Mouse (Mus musculus): ENCODE data around the gene Adcy2. TPM values are rescaled to one million over a fixed set of nuclear protein-coding genes. Genes with fewer than 3 reads are reported as not detected.
A peak's percentile ranks its signal among the peaks of the same experiment; 100 is the strongest.

The Adcy2 gene
- polyA plus RNA-seq, 1 experiment from 2014 or later, result 8.0 TPM

DNA sequence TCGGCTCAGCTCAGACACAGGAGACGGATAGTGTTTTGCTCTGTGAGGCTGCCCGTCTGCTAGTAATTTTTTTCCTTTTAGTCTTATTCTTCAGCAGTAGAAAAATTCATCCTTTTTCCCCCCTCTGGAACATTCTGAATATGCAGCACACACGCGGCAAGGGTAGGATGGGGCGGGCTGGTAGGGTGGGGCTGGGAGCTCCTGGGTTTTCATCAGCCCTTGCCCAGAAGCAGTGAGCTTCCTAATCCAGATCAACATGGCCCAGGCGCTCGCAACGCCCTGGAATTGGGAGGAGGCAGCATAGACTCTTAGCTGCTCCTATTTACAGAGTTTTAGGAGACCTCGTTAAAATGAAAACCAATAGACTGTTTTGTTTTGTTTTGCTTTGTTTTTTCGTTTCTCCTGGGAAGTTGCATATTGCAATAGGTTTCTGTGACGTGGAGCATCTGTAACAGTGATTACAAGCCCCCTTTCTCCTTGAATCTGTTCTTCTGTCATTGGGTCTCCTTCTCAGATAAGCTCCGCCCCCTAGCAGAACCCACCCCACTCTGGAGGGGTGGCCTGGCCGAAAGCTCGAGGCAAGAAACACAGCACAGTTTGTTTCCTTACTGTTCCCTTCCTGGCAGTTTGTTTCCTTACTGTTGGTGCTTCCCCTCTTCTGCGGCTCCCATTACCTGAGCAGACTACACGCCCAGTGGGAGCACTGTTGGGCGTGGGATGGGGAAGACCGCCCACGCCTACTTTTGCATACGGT, 391.5 kb downstream of the Adcy2 start:
- Histone ChIP-seq H3K9ac (no peak overlapping the region), H3K4me2 (replicated peaks) (peak overlapping the region; percentile 46), H3K27me3 (no peaks in the 10 kb centered on the region), H3K36me3 (no peaks in the 10 kb centered on the region), H3K4me3 (replicated peaks) (peak overlapping the region; percentile 28), H3K27ac (replicated peaks) (peak overlapping the region; percentile 68), H3K9me3 (replicated peaks) (no peaks in the 10 kb centered on the region), H3K4me1 (peaks cover 14% of the 10 kb centered on the region)
- peak; percentile 62 for ATAC-seq (ENCODE audit: insufficient number of reproducible peaks, low FRiP score, low TSS enrichment, low read depth)
- 26% methylated on average over 21 of the region's 21 CpGs for WGBS

DNA sequence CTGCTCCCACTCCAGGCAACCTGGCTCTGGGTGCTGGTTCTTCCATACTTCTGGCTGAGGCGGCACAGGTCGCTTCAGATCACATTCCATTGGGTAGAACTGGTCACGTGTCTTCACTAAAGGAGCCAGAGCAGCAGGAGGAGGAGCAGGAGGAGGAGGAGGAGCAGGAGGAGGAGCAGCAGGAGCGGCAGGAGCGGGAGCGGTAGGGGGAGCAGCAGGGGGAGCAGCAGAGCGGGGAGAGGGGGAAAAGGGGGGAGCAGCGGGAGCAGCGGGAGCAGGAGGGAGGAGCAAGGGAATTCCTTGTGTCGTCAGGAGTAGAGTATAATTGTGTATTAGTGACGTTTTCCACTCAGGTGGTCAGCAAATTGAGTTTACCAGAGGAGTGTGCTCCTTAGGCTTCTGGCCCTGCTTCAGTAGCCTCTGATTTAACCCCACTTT, 393.6 kb downstream of the Adcy2 start:
- peak overlapping the region; percentile 29 for H3K4me3 ChIP-seq (replicated peaks)
- H3K9ac ChIP-seq, result no peak overlapping the region
- WGBS, result 4% methylated on average over 11 of the region's 11 CpGs
- peaks cover 24% of the 10 kb centered on the region for H3K4me1 ChIP-seq
- H3K36me3 ChIP-seq, result no peaks in the 10 kb centered on the region
- H3K9me3 ChIP-seq (replicated peaks), result no peaks in the 10 kb centered on the region
- H3K27me3 ChIP-seq, result no peaks in the 10 kb centered on the region
- H3K27ac ChIP-seq (replicated peaks), result no peak overlapping the region
- H3K4me2 ChIP-seq (replicated peaks), result peak overlapping the region; percentile 39
- ATAC-seq (ENCODE audit: insufficient number of reproducible peaks, low FRiP score, low TSS enrichment, low read depth), result peak; percentile 83

DNA sequence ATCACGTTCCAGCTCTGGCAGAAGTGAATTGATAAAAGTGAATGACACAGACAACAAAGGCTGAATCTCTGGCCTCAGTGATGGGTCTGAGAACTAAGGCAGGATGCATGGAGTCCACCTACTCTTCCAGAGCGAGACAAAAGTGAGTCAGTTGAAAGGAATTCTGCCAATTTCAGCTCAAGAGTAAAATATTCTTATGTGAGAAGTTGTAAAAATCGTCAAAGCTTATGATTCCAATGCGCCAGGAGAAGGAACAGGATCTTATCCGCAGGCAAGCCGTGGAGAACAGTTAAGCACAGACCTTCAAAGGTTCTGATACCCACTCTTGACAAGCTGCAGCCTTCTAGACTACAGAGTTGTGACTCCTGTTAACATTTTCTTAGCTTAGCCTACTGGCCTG, 396.3 kb downstream of the Adcy2 start:
- Histone ChIP-seq H3K4me3 (replicated peaks) (no peak overlapping the region), H3K9me3 (replicated peaks) (no peaks in the 10 kb centered on the region), H3K4me1 (peaks cover 21% of the 10 kb centered on the region), H3K27ac (replicated peaks) (no peak overlapping the region), H3K36me3 (no peaks in the 10 kb centered on the region), H3K9ac (no peak overlapping the region), H3K4me2 (replicated peaks) (no peak overlapping the region), H3K27me3 (no peaks in the 10 kb centered on the region)
- 75% methylated on average over 6 of the region's 6 CpGs for WGBS
- ATAC-seq (ENCODE audit: insufficient number of reproducible peaks, low FRiP score, low TSS enrichment, low read depth), result no peak

DNA sequence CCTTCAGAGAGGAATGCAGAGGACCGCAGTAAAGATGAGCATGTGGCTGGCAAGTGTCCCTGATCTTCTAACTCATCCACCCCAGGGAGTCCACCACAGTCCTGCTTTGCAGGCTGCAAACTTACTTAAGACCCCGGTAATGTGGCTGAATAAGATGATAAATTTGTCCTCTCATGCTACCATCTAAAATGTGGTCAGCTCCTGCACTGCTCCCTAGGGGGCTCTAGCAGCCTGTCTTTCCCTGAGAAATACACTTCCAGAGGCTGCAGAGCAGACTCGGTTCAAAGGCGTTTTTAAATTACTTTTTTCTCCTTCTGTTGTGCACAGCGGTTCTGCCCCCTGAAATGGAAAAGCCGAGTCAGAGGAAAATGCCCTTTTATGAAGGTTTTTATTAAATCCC, 398.2 kb downstream of the Adcy2 start:
- no peak overlapping the region for H3K27ac ChIP-seq (replicated peaks)

DNA sequence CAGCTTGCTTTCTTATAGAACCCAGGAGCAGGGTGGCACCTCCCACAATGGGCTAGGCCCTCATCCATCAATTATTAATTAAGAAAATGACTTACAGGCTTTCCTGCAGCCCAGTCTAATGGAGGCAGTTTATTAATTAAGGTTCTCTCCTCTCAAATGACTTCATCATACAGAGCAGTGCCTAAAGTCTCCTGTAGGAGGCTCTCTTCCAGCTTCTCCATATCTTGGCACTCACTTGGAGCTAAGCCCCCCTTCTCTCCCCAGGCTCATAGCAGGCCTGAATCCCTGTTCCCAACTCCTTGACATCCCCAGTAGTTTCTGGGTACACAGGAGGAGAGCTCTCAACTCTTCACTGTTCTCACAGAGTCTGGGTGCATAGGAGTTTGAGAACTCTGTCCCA, 400.4 kb downstream of the Adcy2 start:
- H3K4me2 ChIP-seq (replicated peaks), result no peak overlapping the region
- H3K4me1 ChIP-seq, result peaks cover 13% of the 10 kb centered on the region
- no peaks in the 10 kb centered on the region for H3K27me3 ChIP-seq
- H3K9me3 ChIP-seq (replicated peaks), result no peaks in the 10 kb centered on the region
- H3K27ac ChIP-seq (replicated peaks), result no peak overlapping the region
- H3K4me3 ChIP-seq (replicated peaks), result no peak overlapping the region
- H3K9ac ChIP-seq, result no peak overlapping the region
- no peak for ATAC-seq (ENCODE audit: insufficient number of reproducible peaks, low FRiP score, low TSS enrichment, low read depth)
- H3K36me3 ChIP-seq, result no peaks in the 10 kb centered on the region

More for the DNA sequence above, 398.2 kb downstream of the Adcy2 start:
- Histone ChIP-seq H3K4me1 (peaks cover 13% of the 10 kb centered on the region), H3K4me2 (replicated peaks) (no peak overlapping the region), H3K36me3 (no peaks in the 10 kb centered on the region), H3K27me3 (no peaks in the 10 kb centered on the region), H3K9ac (no peak overlapping the region), H3K4me3 (replicated peaks) (no peak overlapping the region), H3K9me3 (replicated peaks) (no peaks in the 10 kb centered on the region)
- ATAC-seq (ENCODE audit: insufficient number of reproducible peaks, low FRiP score, low TSS enrichment, low read depth), result no peak
- WGBS, result 11% methylated on average over 6 of the region's 6 CpGs

DNA sequence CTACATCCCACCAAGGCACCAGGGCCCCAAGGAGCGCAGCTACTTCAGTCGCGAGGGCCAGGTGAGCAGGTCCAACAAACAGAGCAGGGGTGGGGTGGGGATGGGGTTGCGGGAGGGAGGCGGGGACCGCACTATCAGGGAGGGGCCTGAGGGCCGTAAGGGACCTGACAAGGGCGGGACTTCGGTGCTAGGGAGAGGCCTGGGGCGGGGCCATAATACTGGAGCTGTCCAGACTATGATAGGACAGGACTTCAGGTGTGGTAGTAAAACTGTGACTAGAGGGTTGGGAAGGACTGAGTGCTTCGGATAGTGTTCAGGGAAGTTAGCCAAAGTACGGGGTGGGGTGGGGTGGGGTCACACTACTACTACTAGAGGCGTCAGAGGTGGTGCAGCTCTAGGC, 401.7 kb downstream of the Adcy2 start:
- peaks cover 5% of the 10 kb centered on the region for H3K36me3 ChIP-seq
- H3K4me1 ChIP-seq, result peaks cover 13% of the 10 kb centered on the region
- peak overlapping the region; percentile 34 for H3K4me2 ChIP-seq (replicated peaks)
- WGBS, result 14% methylated on average over 13 of the region's 13 CpGs
- no peaks in the 10 kb centered on the region for H3K27me3 ChIP-seq
- no peaks in the 10 kb centered on the region for H3K9me3 ChIP-seq (replicated peaks)
- H3K9ac ChIP-seq, result no peak overlapping the region
- H3K4me3 ChIP-seq (replicated peaks), result no peak overlapping the region; the same call in 1 of the 2 replicates
- H3K27ac ChIP-seq (replicated peaks), result no peak overlapping the region
- ATAC-seq (ENCODE audit: insufficient number of reproducible peaks, low FRiP score, low TSS enrichment, low read depth), result peak; percentile 47; the same call in 1 of the 2 replicates

DNA sequence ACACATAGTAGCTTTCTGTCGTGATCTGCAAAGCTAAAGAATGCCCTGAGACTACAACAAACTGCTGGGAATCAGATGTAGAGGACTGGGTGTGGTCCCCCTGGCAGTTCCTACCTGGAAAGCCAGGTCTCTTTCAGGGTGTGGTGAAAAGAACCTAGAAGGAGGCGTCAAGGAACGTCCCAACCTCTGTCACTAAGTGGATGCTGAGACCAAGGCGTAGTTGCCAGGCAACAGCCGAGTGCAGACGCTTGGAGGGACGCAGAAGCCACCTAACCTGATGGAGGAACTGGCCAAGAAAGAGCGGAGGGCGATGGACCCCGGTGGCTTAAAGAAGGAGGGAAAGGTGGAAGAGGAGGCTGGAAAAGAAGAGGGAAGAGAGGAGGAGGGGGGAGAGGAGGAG, 402.1 kb downstream of the Adcy2 start, which contains the start of gene 1700001L19Rik:
1700001L19Rik (plus strand) TSS at position 223 of the 400 bp plus-strand sequence.
- H3K9ac ChIP-seq, result no peak within 1 kb of the TSS

DNA sequence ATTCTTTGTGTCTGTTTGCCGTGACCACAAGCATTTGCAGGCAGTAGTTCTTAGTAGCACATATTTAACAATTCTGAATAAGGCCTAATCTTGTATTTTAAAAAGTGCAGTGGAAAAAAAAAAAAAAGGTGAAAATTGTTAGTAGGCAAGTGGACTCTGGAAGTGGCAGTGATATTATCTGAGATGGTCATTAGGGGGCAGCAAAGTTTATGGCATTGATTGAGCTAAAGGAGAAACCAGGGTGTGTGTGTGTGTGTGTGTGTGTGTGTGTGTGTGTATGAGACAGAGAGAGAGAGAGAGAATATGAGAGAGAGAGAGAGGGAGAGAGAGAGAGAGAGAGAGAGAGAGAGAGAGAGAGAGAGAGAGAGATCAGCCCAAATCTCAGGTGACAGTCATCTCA, 405.5 kb downstream of the Adcy2 start:
- ATAC-seq (ENCODE audit: insufficient number of reproducible peaks, low FRiP score, low TSS enrichment, low read depth), result no peak
- H3K4me3 ChIP-seq (replicated peaks), result no peak overlapping the region
- WGBS, result 80% methylated on average over 1 of the region's 1 CpGs
- H3K4me1 ChIP-seq, result peaks cover 3% of the 10 kb centered on the region; the same call in 1 of the 2 replicates
- H3K27me3 ChIP-seq, result no peaks in the 10 kb centered on the region
- no peak overlapping the region for H3K27ac ChIP-seq (replicated peaks)
- H3K36me3 ChIP-seq, result peaks cover 40% of the 10 kb centered on the region
- H3K4me2 ChIP-seq (replicated peaks), result no peak overlapping the region
- H3K9me3 ChIP-seq (replicated peaks), result no peaks in the 10 kb centered on the region
- H3K9ac ChIP-seq, result no peak overlapping the region

More for the DNA sequence above, 402.1 kb downstream of the Adcy2 start, which contains the start of gene 1700001L19Rik:
- WGBS, result 10% methylated on average over 10 of the region's 10 CpGs
- H3K27me3 ChIP-seq, result no peaks in the 10 kb centered on the region
- peaks cover 13% of the 10 kb centered on the region for H3K4me1 ChIP-seq
- H3K36me3 ChIP-seq, result peaks cover 10% of the 10 kb centered on the region
- ATAC-seq (ENCODE audit: insufficient number of reproducible peaks, low FRiP score, low TSS enrichment, low read depth), result no peak
- H3K4me2 ChIP-seq (replicated peaks), result peak within 1 kb of the TSS; percentile 34
- H3K9me3 ChIP-seq (replicated peaks), result no peaks in the 10 kb centered on the region
- no peak within 1 kb of the TSS; the same call in 1 of the 2 replicates for H3K4me3 ChIP-seq (replicated peaks)
- no peak within 1 kb of the TSS for H3K27ac ChIP-seq (replicated peaks)

DNA sequence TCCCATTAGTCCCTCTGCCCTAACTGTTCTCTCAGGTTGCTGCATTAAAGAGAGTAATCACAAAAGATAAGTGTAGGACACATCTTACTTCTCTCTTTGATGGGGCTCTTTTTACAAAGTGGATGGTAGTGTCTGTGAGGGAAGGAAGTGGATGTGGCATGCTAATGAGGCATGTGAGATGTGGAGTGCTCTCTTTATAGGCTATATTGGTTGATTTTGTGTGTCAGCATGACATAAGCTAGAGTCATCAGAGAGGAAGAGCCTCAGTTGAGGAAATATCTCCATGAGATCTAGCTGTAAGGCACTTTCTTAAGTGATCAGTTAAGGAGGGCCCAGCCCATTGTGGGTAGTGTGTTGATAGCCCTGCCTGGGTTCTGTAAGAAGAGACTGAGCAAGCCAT, 411.0 kb downstream of the Adcy2 start:
- Histone ChIP-seq H3K9ac (no peak overlapping the region; the same call in 1 of the 2 replicates), H3K36me3 (peaks cover 91% of the 10 kb centered on the region), H3K27me3 (no peaks in the 10 kb centered on the region), H3K9me3 (replicated peaks) (no peaks in the 10 kb centered on the region), H3K27ac (replicated peaks) (no peak overlapping the region), H3K4me3 (replicated peaks) (no peak overlapping the region), H3K4me1 (no peaks in the 10 kb centered on the region), H3K4me2 (replicated peaks) (no peak overlapping the region)
- no peak for ATAC-seq (ENCODE audit: insufficient number of reproducible peaks, low FRiP score, low TSS enrichment, low read depth)

DNA sequence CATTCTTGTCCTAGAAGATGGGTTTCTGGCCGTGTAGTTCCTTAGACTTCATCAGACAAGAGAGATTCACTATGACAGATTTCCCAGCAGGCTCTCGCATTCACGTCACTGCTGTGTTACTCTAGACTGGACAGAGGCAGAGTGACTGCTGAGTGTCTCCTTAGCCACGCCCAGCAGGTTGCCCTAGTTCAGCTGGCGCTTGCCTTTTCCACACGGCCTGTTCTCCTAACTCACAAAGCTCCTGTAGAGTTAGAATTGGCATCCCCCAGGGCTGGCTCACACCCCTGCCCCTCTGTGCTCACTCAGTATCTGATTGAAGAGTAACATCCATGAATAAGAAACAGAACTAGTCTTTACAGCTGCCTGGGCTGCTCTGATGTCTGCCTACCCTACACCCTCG, 413.9 kb downstream of the Adcy2 start:
- H3K27me3 ChIP-seq, result no peaks in the 10 kb centered on the region
- H3K9me3 ChIP-seq (replicated peaks), result no peaks in the 10 kb centered on the region
- 84% methylated on average over 7 of the region's 7 CpGs for WGBS
- H3K4me2 ChIP-seq (replicated peaks), result no peak overlapping the region
- H3K27ac ChIP-seq (replicated peaks), result no peak overlapping the region
- peaks cover 67% of the 10 kb centered on the region for H3K36me3 ChIP-seq
- peaks cover 19% of the 10 kb centered on the region for H3K4me1 ChIP-seq
- H3K9ac ChIP-seq, result no peak overlapping the region
- H3K4me3 ChIP-seq (replicated peaks), result no peak overlapping the region
- ATAC-seq (ENCODE audit: insufficient number of reproducible peaks, low FRiP score, low TSS enrichment, low read depth), result no peak

DNA sequence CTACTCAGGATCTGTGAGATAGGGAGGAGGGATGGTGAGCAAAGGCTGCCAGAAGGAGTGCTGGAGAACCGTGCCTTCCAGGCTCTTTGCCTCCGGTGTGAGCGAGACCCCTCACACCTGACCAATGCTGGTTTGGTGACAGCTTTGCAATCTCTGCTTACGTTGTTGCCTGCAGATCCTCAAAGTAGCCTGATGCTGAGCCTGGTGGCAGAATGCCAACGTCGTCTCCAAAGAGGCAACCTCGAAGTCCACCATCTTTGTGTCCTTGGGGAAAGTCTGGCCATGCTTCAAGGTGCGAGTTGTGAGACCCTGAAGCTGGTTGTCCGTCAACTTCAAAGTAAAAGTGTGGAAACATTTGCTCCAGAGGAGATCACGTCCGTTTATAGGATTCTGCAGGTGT, 415.4 kb downstream of the Adcy2 start:
- Histone ChIP-seq H3K36me3 (peaks cover 54% of the 10 kb centered on the region), H3K9me3 (replicated peaks) (no peaks in the 10 kb centered on the region), H3K4me2 (replicated peaks) (no peak overlapping the region), H3K4me1 (peaks cover 20% of the 10 kb centered on the region), H3K27me3 (no peaks in the 10 kb centered on the region), H3K27ac (replicated peaks) (no peak overlapping the region), H3K4me3 (replicated peaks) (no peak overlapping the region), H3K9ac (no peak overlapping the region)
- no peak for ATAC-seq (ENCODE audit: insufficient number of reproducible peaks, low FRiP score, low TSS enrichment, low read depth)
- 89% methylated on average over 11 of the region's 11 CpGs for WGBS

DNA sequence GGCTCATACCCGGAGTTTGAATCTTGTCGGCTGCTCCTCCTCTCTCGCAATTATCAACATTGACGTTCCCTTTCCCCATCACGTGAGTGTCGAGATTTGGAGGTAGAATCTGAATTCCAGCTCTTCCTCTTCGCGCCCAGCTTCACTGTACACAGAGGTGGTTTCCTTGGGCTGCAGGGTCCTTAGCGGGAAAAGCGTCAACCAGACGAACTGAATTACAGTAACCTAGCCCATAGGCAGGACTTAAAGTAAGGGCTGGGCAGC, 416.9 kb downstream of the Adcy2 start:
- Histone ChIP-seq H3K9me3 (replicated peaks) (no peaks in the 10 kb centered on the region), H3K36me3 (peaks cover 41% of the 10 kb centered on the region), H3K9ac (peak overlapping the region; percentile 68), H3K4me2 (replicated peaks) (peak overlapping the region; percentile 73), H3K27ac (replicated peaks) (peak overlapping the region; percentile 85), H3K27me3 (no peaks in the 10 kb centered on the region), H3K4me1 (peaks cover 20% of the 10 kb centered on the region), H3K4me3 (replicated peaks) (peak overlapping the region; percentile 93)
- no peak for ATAC-seq (ENCODE audit: insufficient number of reproducible peaks, low FRiP score, low TSS enrichment, low read depth)
- under 1% methylated on average over 11 of the region's 11 CpGs for WGBS

All from embryonic facial prominence, embryonic 15.5 days (tissue).